Mouse (Mus musculus) CD4-positive, CD25-positive, alpha-beta regulatory T cell, adult 4 months (primary cell): ENCODE measurements around the gene Prss41. TPM values are rescaled to one million over a fixed set of nuclear protein-coding genes. Genes with fewer than 3 reads are reported as not detected.

Source experiments
- polyA plus RNA-seq, 2 experiments: library from polyadenylated mRNA; unstranded; fragments of 100-300 nt; shearing (Covaris generic); gene quantifications; one replicate each; pipeline ENCODE4 v1.2.1; 2017

The Prss41 gene
- polyA plus RNA-seq, 2 experiments from 2014 or later: 5.6 to 5.7 TPM

Other genes with a start within 250 kb of the Prss41 start
- under 1 TPM in 1 of 2 experiments, not detected in 1; 0.38 TPM for gene Zfp13, start 244.7 kb downstream of the Prss41 start, polyA plus RNA-seq
- gene Zscan10, start 243.3 kb downstream of the Prss41 start, polyA plus RNA-seq: 1 to 10 TPM; 2.2 to 2.9 TPM
- gene Mmp25, start 198.9 kb downstream of the Prss41 start, polyA plus RNA-seq: 1 to 10 TPM in 1 of 2 experiments, under 1 TPM in 1; 0.42 to 1.6 TPM
- under 1 TPM; 0.22 to 0.66 TPM for gene Bicdl2, start 183.7 kb downstream of the Prss41 start, polyA plus RNA-seq
- gene Hcfc1r1, start 170.6 kb downstream of the Prss41 start, polyA plus RNA-seq: 10 to 100 TPM; 71.5 to 72.4 TPM
- 10 to 100 TPM; 26.1 to 43.6 TPM for gene Thoc6, start 170.3 kb downstream of the Prss41 start, polyA plus RNA-seq
- 1 to 10 TPM; 5.3 to 6.2 TPM for gene Tnfrsf12a, start 166.7 kb downstream of the Prss41 start, polyA plus RNA-seq
- not detected for gene Cldn6, start 164.9 kb downstream of the Prss41 start, polyA plus RNA-seq
- gene Cldn9, start 160.1 kb downstream of the Prss41 start, polyA plus RNA-seq: not detected
- under 1 TPM; 0.20 to 0.30 TPM for gene 1520401A03Rik, start 121.4 kb downstream of the Prss41 start, polyA plus RNA-seq
- gene Pkmyt1, start 117.8 kb downstream of the Prss41 start, polyA plus RNA-seq: 10 to 100 TPM; 10.5 to 13.7 TPM
- 1 to 10 TPM; 2.0 to 2.5 TPM for gene Paqr4, start 103.3 kb downstream of the Prss41 start, polyA plus RNA-seq
- gene Kremen2, start 98.3 kb downstream of the Prss41 start, polyA plus RNA-seq: 1 to 10 TPM; 1.8 to 2.4 TPM
- 10 to 100 TPM; 15.1 to 21.4 TPM for gene Flywch1, start 72.6 kb downstream of the Prss41 start, polyA plus RNA-seq
- gene Flywch2, start 58.1 kb downstream of the Prss41 start, polyA plus RNA-seq: 1 to 10 TPM; 3.4 to 3.5 TPM
- 100 to 1,000 TPM; 289 to 316 TPM for gene Srrm2, start 53.6 kb downstream of the Prss41 start, polyA plus RNA-seq
- 100 to 1,000 TPM; 600 to 664 TPM for gene Elob, start 15.0 kb downstream of the Prss41 start, polyA plus RNA-seq
- not detected for gene Prss33, start 8.1 kb downstream of the Prss41 start, polyA plus RNA-seq
- not detected for gene Prss32, start 317 bp downstream of the Prss41 start, polyA plus RNA-seq
- not detected for gene Prss21, start 23.9 kb upstream of the Prss41 start, polyA plus RNA-seq
- not detected for gene Dcpp1, start 36.7 kb upstream of the Prss41 start, polyA plus RNA-seq
- gene Dcpp2, start 36.7 kb upstream of the Prss41 start, polyA plus RNA-seq: not detected
- gene Dcpp3, start 73.3 kb upstream of the Prss41 start, polyA plus RNA-seq: not detected
- gene Sbp, start 97.5 kb upstream of the Prss41 start, polyA plus RNA-seq: not detected
- gene Sbpl, start 111.1 kb upstream of the Prss41 start, polyA plus RNA-seq: not detected
- gene Prss30, start 136.4 kb upstream of the Prss41 start, polyA plus RNA-seq: not detected
- not detected for gene Prss22, start 153.9 kb upstream of the Prss41 start, polyA plus RNA-seq
- gene Prss27, start 194.0 kb upstream of the Prss41 start, polyA plus RNA-seq: not detected
- 1 to 10 TPM; 2.3 to 5.2 TPM for gene Kctd5, start 229.3 kb upstream of the Prss41 start, polyA plus RNA-seq